Mouse (Mus musculus): Measurements from ENCODE around the gene Dolk.

Gene Dolk

DNA sequence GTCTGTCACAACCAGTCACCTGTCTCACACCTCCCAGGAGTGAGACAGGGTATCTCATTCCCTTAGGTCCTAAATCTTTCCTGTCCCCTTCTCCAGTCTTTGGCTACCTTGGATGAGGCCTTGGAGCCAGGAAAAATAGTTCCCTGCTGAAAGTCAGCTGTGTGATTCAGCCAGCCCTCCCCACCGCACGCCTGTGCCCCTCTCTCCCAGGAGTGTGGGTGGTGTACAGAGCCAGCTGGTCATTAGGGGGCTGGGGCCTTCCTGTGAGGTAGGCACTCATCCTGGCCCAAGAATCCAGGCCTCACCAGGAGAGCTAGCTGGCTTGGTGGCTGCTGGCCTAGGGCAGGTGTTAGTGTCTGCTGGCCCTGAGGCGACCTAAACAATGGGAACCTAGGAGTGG, 33.6 kb downstream of the Dolk start:
- no peak for ATAC-seq (ENCODE audit: insufficient number of reproducible peaks, low FRiP score, low TSS enrichment)

DNA sequence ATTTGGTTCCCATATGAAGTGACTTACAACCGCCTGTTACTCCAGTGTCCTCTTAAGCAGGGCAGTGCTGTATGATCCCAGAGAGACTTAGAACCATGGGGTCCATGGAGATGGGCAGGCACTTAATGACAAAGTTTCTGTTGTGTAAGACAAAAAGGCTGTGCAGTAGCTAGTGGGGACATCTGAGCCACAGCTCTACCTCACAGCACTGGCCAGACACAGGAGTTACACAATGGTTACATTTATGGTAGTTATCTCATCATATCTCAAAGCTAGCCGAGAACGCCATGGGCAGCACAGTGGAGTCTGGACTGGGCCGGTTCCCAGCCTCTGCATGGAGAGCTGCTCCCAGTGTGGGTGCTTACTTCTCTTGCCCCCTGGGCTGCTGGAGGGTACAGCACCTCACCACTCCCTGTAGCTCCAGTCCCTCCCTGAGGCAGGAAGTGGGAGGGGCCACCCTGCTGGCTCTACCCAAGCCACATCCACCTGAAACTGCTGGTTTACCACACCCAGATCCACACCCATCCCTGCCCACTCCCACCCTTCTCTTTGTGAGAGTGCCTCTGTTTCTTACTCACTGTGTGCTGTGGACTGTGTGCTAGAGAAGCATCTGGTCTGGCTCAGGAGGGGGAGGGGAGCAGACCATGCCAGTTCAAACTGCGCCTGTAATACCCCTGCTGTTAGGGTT, 34.6 kb downstream of the Dolk start:
- no peak for ATAC-seq (ENCODE audit: insufficient number of reproducible peaks, low FRiP score, low TSS enrichment)

DNA sequence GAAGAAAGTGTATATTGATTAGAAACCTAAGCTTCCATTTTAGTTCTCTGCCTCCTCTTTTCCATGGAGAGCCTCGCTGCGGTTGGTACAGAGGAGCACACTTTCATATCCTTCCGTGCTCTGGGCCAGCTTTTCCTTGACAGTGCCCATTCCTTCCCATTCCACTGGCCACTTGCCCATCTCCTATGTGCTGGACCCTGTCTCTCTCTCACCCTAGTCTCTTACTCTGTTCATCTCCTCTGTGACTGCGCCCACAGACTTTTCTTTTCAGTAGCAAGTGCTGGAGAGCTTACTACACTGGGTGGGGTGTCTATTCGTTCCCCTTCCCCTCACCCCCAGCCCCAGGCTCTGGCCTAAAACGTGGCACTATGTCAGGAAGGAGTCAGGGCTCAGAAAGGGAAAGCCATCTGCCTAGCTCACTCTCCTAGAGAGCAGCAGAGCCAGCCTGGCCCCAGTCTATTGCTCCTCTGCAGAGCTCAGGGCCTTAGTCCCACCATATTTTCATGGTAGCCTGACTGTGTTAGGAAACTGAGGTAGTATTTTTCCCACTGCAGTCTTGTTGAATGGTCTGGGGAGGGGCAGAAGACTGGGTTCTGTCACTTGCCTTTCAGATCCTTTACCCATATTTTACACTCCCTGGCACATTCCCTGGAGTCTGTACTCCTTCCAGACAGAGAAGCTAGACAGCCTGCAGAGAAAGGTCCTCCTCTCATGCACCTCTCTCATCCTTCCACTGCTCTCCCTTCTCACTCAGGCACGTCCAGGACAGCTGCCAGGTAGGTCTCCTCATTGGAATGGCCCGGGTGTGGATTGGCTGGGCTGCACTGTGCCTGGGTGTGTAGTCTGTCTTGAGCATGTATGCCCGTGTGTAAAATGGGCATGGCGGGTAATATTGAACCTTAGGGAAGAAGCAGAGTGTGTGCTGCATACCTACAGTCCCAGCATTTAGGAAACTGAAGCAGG, 35.7 kb downstream of the Dolk start:
- ATAC-seq (ENCODE audit: insufficient number of reproducible peaks, low FRiP score, low TSS enrichment) = no peak

DNA sequence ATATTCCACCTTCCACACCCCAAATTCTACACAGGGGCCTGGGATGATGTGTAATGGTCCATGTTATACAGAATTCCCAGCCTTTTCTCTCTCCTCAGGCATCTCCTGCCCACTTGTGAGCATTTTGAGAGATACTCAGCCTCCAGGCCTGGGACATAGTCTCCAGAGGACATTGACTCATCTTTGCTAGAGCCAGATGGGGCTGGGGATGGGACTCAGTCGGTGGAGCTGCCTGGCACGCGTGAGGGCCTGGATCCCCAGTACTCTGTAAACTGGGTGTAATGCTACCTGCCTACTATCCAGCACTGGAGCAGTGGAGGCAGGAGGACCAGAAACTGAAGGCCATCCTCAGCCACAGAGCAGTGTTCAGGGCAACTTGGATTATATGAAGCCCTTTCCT, 37.0 kb downstream of the Dolk start:
- no peak for ATAC-seq (ENCODE audit: insufficient number of reproducible peaks, low FRiP score, low TSS enrichment)

DNA sequence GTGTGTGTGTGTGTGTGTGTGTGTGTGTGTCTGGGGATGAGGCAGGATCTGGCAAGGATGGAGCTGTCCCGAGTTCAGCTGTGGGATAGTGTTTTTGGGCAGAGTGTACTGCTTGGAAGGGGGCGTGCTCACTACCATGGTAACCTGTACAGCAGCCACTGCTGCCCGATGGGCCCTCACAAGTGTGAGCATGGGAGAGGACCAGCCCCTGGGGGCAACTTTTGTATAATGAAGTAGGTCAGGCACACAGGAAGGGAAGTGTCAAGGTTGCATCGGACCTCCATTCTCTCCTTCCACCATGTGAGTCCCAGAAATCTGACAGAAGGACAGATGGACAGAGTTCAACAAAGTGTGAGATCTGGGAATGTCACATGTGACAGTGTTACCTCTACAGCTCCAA, 38.5 kb downstream of the Dolk start:
- no peak for ATAC-seq (ENCODE audit: insufficient number of reproducible peaks, low FRiP score, low TSS enrichment)

DNA sequence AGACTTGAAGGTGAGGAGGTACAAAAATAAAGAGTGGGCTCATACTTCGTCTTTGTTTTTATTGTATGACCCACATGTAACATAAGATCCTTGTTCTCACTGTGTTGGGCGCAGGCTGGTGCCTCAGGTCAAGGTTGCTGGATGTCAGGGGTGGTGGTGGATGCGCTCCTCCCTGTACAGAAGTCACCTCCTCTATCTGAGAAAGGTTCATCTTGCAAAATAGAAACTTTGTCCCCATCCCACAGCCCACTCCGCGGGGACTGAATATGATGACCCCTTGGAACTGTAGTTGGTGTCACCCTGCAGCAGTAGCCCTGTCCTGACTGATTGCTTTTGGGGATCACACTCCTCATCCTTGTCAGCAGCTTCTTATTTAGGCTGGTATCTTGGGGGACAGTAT, 39.1 kb downstream of the Dolk start:
- no peak for ATAC-seq (ENCODE audit: insufficient number of reproducible peaks, low FRiP score, low TSS enrichment)

DNA sequence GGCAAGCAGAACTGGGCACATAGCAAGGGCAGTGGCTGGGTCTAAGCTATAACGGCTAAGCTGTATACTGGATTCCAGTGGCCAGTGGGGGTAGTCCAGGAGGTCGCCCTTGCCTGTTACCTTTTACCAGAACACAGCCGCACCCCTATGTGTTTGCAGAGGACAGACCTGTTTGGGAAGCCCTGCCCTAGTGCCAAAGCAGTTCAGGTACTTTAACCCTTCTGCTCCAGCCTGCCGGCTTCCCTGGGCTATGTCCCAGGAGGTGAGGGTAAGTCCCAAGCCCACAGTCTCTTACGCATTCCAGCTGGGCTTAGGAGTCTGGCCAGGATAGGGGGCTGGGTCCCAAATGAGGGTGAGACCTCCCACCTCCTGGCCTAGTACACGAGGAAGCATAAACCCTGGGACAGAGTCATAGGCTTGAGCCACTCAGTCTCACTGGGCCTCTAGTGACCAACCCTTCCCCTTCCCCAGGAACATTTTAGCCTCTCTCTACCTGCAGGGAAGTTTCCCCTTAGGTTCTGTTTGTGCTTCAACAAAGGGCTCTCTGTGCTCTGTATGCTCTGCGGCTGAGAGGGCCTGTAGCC, 41.4 kb downstream of the Dolk start:
- no peak for ATAC-seq (ENCODE audit: insufficient number of reproducible peaks, low FRiP score, low TSS enrichment)

DNA sequence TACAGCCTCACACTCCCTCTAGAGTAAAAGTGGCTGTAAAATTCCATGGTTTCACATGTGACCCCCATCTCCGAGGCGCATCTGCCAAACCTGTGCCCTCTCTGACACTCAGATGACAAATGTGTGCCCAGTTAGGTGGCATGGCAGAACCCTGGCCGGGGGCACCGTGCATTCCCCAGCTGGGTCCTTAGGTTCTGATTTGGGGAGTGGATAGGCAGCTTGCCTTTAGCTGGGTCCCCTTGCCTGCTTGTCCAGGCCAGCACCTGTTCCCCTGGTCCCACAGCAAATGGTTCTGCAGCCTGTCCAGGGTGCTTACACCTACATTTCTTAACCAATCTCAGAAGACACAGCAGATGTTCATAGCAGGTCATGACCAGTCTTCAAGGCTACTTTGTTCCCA, 42.7 kb downstream of the Dolk start:
- no peak for ATAC-seq (ENCODE audit: insufficient number of reproducible peaks, low FRiP score, low TSS enrichment)

DNA sequence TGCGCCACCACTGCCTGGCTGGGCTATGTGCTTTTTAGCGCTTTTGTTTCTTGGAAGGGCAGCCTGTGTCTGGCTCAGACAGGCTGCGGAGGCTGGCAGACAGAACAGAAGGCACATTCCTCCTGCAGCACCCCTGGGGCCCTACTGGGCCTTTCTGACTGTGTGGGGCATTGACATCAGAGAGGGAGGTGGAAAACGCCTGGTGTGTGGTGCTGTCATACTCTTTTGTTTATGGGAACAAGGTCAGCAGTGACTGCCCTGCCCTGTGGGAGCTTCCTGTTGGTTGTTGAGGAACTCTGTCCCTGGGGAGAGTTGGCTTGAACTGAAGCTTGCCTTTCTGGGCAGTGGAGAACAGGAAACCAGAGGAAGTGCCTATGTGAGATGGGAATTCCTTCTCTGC, 43.6 kb downstream of the Dolk start:
- ATAC-seq (ENCODE audit: insufficient number of reproducible peaks, low FRiP score, low TSS enrichment) = peak; percentile 50; the same call in 1 of the 2 replicates

DNA sequence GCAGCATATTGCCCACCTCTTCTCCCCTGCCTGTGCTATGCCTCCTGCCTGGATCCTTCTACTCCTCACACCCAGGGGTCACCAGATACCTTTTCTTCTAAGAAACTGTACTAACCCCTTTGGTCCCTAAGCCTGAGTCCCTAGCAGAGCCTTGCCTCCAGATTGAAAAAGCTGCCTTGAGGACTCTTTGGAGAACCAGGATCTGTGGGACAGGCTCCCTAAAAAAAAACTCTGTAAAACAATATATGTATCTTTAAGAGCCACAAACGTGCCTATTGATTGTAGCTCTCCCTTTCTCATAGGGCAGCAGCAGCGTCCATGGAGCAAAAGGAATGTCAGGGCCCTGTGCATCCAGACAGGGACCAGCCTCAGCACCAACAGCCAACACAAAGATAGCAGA, 45.9 kb downstream of the Dolk start, which contains the start of gene Gm28035:
Gm28035 (plus strand) TSS at position 301 of the 400 bp plus-strand sequence.
- ATAC-seq (ENCODE audit: insufficient number of reproducible peaks, low FRiP score, low TSS enrichment) = no peak

DNA sequence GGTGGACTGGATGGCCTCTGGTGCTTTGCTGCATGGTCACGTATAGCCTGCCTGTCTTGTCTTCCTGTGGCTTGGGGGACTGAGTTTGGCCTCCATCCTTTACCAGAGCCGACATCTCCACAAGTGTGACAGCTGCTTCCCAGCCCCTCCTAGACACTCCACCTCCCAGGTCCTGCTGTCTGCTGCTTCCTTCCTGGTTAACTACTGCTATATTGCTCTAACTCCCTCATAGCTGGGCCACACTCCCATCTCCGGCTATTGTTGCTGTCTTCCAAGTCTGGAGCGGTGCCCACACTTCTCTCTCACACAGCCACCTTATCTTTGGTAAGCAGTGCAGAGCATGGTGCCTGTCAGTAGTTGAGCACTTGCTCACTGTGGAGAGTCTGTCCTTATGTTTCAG, 46.4 kb downstream of the Dolk start:
- no peak for ATAC-seq (ENCODE audit: insufficient number of reproducible peaks, low FRiP score, low TSS enrichment)

DNA sequence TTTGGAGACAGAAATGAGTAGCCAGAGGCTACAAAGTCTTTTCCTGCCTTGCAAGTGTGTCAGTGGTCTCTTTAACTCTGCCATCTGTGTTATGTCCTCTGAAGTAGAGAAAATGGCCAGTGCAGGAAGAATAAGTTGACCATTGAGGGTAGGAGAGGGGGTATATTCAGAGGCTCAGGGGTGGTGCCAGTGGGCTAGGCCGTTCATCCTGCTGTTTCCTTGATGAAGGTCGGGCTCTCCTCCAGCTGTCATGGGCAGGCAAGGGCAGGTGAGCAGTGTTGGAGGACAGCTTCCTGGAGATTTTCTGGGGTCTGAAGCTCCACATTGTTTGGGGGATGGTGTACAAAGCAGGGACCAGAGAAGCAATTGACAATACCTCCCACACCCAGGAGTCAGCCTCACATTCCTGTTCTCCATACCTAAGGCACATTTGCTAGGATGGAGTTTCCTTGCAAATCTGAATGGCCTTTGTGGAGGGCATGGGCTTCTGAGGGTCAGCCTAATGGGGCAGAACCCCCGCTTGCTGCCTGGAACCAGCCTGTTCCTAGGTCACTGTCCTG, 47.1 kb downstream of the Dolk start:
- no peak for ATAC-seq (ENCODE audit: insufficient number of reproducible peaks, low FRiP score, low TSS enrichment)

DNA sequence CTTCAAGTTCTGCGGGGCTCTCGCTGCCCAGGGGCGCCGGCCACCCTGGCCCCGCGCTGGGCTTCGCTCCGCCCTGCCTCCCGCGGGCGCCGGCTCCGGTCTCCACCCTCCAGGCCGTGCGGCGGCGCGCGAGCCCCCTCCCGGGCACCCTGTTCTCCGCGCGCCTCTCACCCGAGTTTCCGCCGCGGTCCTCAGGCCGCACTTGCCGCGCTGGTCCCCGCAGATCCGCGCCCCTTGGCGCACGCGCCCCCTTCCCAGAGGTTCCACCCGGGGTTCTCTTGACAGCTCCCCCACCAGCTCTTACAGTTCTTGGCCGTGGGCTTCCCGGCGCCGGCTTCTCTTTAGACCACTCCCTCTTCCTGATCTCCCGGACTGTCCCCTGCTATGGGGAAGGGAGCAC, 48.3 kb downstream of the Dolk start:
- peak; percentile 62 for ATAC-seq (ENCODE audit: insufficient number of reproducible peaks, low FRiP score, low TSS enrichment)

DNA sequence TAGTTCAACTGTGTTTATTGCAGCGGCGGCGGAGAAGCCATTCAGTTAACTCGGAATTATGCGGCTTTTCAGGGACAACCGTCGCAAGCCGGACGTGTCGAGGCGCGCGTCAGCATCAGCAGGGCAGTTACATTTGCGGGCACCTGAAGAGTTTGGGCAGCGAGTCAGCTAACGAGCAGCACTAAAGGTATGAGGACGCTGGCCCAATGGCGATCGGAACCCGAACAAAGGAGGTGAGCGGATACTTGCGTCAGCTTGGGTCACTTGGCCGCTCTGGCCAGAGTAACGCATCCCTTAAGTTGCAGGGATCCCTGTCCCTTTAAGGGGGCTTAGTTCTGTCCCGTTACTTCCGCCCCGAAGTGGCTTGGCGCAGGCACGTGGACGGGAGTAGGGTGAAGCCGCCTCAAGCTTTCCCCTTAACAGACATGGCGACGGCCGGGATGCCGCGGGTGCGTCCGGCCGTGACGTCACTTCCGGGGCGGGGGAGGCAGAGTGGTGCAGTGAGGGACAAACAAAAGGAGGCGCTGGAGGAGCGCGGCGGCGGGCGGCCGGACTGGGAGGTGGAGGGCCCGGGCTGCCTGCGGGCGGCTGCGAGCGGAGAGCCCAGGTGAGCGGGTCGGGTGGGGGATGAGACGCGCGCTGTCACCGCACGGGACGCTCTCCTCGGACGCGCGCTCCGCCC, 48.8 kb downstream of the Dolk start, which contains the start of gene Lrrc8a:
Lrrc8a (plus strand) TSS at position 517 of the 682 bp plus-strand sequence.
- peak; percentile 96 for ATAC-seq (ENCODE audit: insufficient number of reproducible peaks, low FRiP score, low TSS enrichment)

DNA sequence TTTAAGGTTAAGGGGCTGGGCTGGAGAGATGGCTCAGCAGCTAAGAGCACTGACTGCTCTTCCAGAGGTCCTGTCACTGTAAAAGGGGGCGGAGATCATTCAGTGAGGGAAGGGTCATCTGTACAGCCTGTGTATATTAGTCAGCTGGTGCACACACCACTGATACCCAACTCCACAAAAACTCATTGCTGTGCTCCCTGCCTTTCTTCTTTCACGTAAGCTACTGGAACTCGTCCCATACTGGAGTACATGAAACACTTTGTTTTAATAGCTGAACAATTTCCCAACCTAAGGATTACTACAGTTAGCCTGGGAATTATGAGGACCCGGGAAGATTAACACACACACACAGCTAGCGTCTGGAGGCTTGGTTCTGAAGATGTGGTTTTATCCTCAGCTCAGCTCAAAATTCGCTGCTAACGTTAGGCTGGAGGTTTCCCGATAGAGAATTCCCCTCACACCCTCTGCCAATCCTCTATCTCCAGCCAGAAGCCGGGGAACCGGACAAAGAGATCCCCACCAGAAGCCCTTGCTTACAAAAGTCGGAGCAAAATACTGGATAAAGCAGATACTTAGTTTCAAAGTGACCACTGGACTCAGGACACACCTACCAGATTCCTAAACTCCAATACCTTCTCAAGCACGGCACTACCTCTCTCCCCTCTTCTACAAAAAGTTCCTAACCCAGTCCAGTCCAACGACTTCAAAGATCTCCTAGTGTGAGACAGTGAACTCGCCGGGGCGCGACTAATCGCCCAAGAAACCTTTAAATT, 49.5 kb downstream of the Dolk start:
- ATAC-seq (ENCODE audit: insufficient number of reproducible peaks, low FRiP score, low TSS enrichment) = no peak

DNA sequence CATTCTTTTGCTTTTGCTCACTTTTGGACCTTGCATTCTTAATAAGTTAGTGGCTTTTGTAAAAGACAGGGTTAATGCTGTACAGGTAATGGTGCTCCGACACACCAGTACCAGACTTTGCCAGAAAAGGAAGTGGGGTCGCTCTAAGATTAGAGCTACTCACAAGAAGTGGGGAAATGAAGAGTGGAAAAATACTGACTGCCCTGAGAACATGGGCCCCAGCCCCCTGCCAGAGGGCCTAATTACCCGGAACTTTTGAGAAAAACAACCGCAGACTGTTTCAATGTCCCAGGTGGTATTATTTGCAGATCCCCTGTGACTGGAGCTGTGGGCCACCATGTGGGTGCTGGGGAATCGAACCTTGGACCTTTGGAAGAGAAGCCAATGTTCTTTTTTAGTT, 50.5 kb downstream of the Dolk start:
- no peak for ATAC-seq (ENCODE audit: insufficient number of reproducible peaks, low FRiP score, low TSS enrichment)
